In the genomic region with DNA sequence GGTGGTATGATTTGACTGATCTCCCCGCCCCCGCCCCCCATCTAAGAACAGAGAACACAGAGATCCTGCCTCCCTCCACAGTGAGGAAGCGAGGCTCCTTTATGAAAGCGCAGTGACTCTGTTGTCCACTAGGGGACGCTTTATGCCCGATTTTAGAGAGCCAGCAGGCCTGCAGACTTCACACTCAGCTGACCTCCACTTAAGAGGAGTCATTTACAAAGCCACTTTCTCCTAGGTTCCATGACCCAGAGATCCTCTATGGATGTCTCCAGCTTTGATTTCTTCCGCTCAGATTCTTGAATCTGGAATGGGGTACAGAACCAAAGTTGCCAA, we compare ENCODE assay signal across 8 mouse cellular contexts. TPM values are rescaled to one million over a fixed set of nuclear protein-coding genes. Genes with fewer than 3 reads are reported as not detected.
A peak's percentile ranks its signal among the peaks of the same experiment; 100 is the strongest.
DNase-seq lines count a peak whose midpoint lies in the region; ATAC-seq lines count a peak whose summit lies in the region.

No protein-coding gene starts in this region.

- no peak overlapping the region for H3K9ac ChIP-seq in forebrain, embryonic 14.5 days (ENCODE audit: low read length)

- peaks cover 13% of the 10 kb centered on the region for H3K4me1 ChIP-seq in forebrain, embryonic 14.5 days (ENCODE audit: control insufficient read depth, insufficient read depth, low read length)
- H3K4me1 ChIP-seq in hindbrain, embryonic 10.5 days (replicated peaks), result 0 out of 2 replicates have a peak, but pooled peaks cover 3% of the 10 kb centered on the region

- 7% methylated on average over 7 of the region's 7 CpGs for WGBS in forebrain, embryonic 14.5 days
- 4% methylated on average over 7 of the region's 7 CpGs for WGBS in hindbrain, embryonic 10.5 days

- no peaks in the 10 kb centered on the region for H3K9me3 ChIP-seq in forebrain, embryonic 14.5 days (replicated peaks; ENCODE audit: control insufficient read depth, low read length)
- H3K9me3 ChIP-seq in hindbrain, embryonic 10.5 days, result no peaks in the 10 kb centered on the region

- DNase-seq in MN1 (ENCODE audit: low spot score), result peak; percentile 80
- peak; percentile 85 for DNase-seq in c-Kit-positive CD71-negative TER-119-negative erythroid progenitor cells, embryonic 14.5 days (ENCODE audit: low read depth)
- peak; percentile 75 for DNase-seq in forebrain, embryonic 14.5 days (ENCODE audit: low spot score)
- peak; percentile 82 for DNase-seq in hindbrain, embryonic 10.5 days (ENCODE audit: low spot score)
- peak; percentile 67 for DNase-seq in layer of hippocampus, adult 9-11 months
- peak; percentile 92 for DNase-seq in lung, postnatal 36 days
- DNase-seq in retina, postnatal 1 day, result peak; percentile 88
- DNase-seq in thymus, postnatal 4 days, result peak; percentile 80

- H3K27ac ChIP-seq in forebrain, embryonic 14.5 days (ENCODE audit: low read depth, low read length), result no peak overlapping the region
- no peak overlapping the region for H3K27ac ChIP-seq in hindbrain, embryonic 10.5 days

- ATAC-seq in forebrain, embryonic 14.5 days, result peak; percentile 60

- no peaks in the 10 kb centered on the region for H3K36me3 ChIP-seq in forebrain, embryonic 14.5 days (ENCODE audit: control insufficient read depth, insufficient read depth, low read length)
- H3K36me3 ChIP-seq in hindbrain, embryonic 10.5 days, result no peaks in the 10 kb centered on the region

- H3K4me2 ChIP-seq in forebrain, embryonic 14.5 days (ENCODE audit: low read length), result no peak overlapping the region

- no peak overlapping the region for H3K4me3 ChIP-seq in forebrain, embryonic 14.5 days (ENCODE audit: low read depth, low read length)
- no peak overlapping the region for H3K4me3 ChIP-seq in hindbrain, embryonic 10.5 days

- H3K27me3 ChIP-seq in forebrain, embryonic 14.5 days (replicated peaks; ENCODE audit: control insufficient read depth, insufficient read depth, low read length), result no peaks in the 10 kb centered on the region
- H3K27me3 ChIP-seq in hindbrain, embryonic 10.5 days (ENCODE audit: insufficient read depth, poor library complexity, severe bottlenecking), result no peaks in the 10 kb centered on the region

RNA-seq across cellular contexts. Expression of a gene that starts 9.7 kb away (rescaled TPM):
- polyA plus RNA-seq in forebrain, embryonic 14.5 days (2014; fragmentation: Nextera tagmentation; extraction: Ambion mirVana), result 82.6 and 110 TPM in 2 replicates
- 38.2 and 48.8 TPM in 2 replicates for polyA plus RNA-seq in hindbrain, embryonic 10.5 days (2016; fragmentation: Nextera tagmentation; extraction: Ambion mirVana)

RNA-seq across cellular contexts. Expression of a gene that starts 32.9 kb away (rescaled TPM):
- 0.21 and 0.47 TPM in 2 replicates for polyA plus RNA-seq in forebrain, embryonic 14.5 days (2014; fragmentation: Nextera tagmentation; extraction: Ambion mirVana)
- 0.47 and 0.52 TPM in 2 replicates for polyA plus RNA-seq in hindbrain, embryonic 10.5 days (2016; fragmentation: Nextera tagmentation; extraction: Ambion mirVana)
